Mouse (Mus musculus) midbrain, postnatal 0 days (tissue): ENCODE data around the gene Mvp. TPM values are rescaled to one million over a fixed set of nuclear protein-coding genes. Genes with fewer than 3 reads are reported as not detected.

Experiments
- ATAC-seq: fragments of 200-750 bp; cut with Nextera tagmentation; 2 replicates; pipeline ENCODE4 v1.8.0; 2017; ENCODE audit warnings: moderate number of reproducible peaks, mild to moderate bottlenecking, moderate TSS enrichment, moderate library complexity; ENCODE audit not compliant: low FRiP score
- DNase-seq: peaks from one replicate; pipeline ENCODE4 v3.0.0-alpha.2; 2015; ENCODE audit warnings: low spot score
- H3K27ac ChIP-seq: fragments of 300-500 bp; sonication (generic); 2 replicates; pipeline ENCODE4 v1.5.1; 2014; ENCODE audit warnings: low read depth, mild to moderate bottlenecking, low read length, mixed read lengths
- H3K27me3 ChIP-seq: fragments of 300-500 bp; sonication (generic); 2 replicates; pipeline ENCODE4 v1.6.1; 2014; ENCODE audit warnings: low read length, control low read depth, mixed read lengths; ENCODE audit not compliant: insufficient read depth
- H3K36me3 ChIP-seq: fragments of 300-500 bp; sonication (generic); 2 replicates; pipeline ENCODE4 v1.6.1; 2014; ENCODE audit warnings: low read length, control low read depth, mixed read lengths; ENCODE audit not compliant: insufficient read depth
- H3K4me1 ChIP-seq: fragments of 300-500 bp; sonication (generic); 2 replicates; pipeline ENCODE4 v1.6.1; 2014; ENCODE audit warnings: mild to moderate bottlenecking, control low read depth, antibody characterized with exemption, low read length, mixed read lengths; ENCODE audit not compliant: insufficient read depth
- H3K4me2 ChIP-seq: fragments of 300-500 bp; sonication (generic); 2 replicates; pipeline ENCODE4 v1.6.1; 2014; ENCODE audit warnings: low read depth, mild to moderate bottlenecking, low read length, mixed read lengths; ENCODE audit not compliant: poor library complexity, severe bottlenecking
- H3K4me3 ChIP-seq: fragments of 300-500 bp; sonication (generic); 2 replicates; pipeline ENCODE4 v1.5.1; 2014; ENCODE audit warnings: low read depth, mild to moderate bottlenecking, low read length, moderate library complexity
- H3K9ac ChIP-seq: fragments of 300-500 bp; sonication (generic); replicated peaks from 2 replicates; pipeline ENCODE4 v1.6.1; 2014; ENCODE audit warnings: mild to moderate bottlenecking, low read length, moderate library complexity, mixed read lengths; ENCODE audit not compliant: poor library complexity, severe bottlenecking
- H3K9me3 ChIP-seq: fragments of 300-500 bp; sonication (generic); 2 replicates; pipeline ENCODE4 v1.6.1; 2016; ENCODE audit warnings: low read length, control low read depth
- CTCF ChIP-seq: IDR thresholded peaks from 2 replicates; pipeline ENCODE4 v1.5.1; 2016; ENCODE audit warnings: antibody characterized with exemption, mild to moderate bottlenecking
- WGBS: fragments of 180-500 bp; shearing (Covaris S2); extraction: QIAGEN DNeasy Blood & Tissue Kit; methylation state at CpG from one replicate; pipeline ENCODE4 v1.1.7; 2014; 5-methylcytosine and 5-hydroxymethylcytosine counted together
- polyA plus RNA-seq: library from polyadenylated mRNA; unstranded; fragments of >200 nt; fragmentation: Nextera tagmentation; extraction: Ambion mirVana; gene quantifications from 2 replicates; pipeline ENCODE4 v1.2.1, GENCODE M21; 2015
- total RNA-seq: library from RNA; depleted of rRNA; stranded (reverse); fragments of >200 nt; gene quantifications from 2 replicates; pipeline ENCODE4 v1.2.3, GENCODE M21; 2014

The Mvp gene
- total and polyA plus RNA-seq, 2 experiments from 2014 or later = 4.2 to 4.4 TPM

GRCm38 (mm10) chr7:127013385-127013784 is 1.0 kb downstream of the Mvp start:
- TF ChIP-seq CTCF = no peak
- WGBS = 95% methylated on average over 6 of the region's 6 CpGs

GRCm38 (mm10) chr7:127012845-127013244 is 1.6 kb downstream of the Mvp start:
- H3K4me3 ChIP-seq = no peak overlapping the region
- TF ChIP-seq CTCF = no peak
- peaks cover 12% of the 10 kb centered on the region; the same call in 1 of the 2 replicates for H3K36me3 ChIP-seq
- H3K27ac ChIP-seq = no peak overlapping the region
- ATAC-seq = no peak
- H3K4me1 ChIP-seq = peaks cover 10% of the 10 kb centered on the region; the same call in 1 of the 2 replicates
- DNase-seq = no peak
- H3K27me3 ChIP-seq = no peaks in the 10 kb centered on the region
- H3K9ac ChIP-seq = no peak overlapping the region
- H3K9me3 ChIP-seq = no peaks in the 10 kb centered on the region
- WGBS = 96% methylated on average over 10 of the region's 10 CpGs
- H3K4me2 ChIP-seq = no peak overlapping the region

More at GRCm38 (mm10) chr7:127013385-127013784, 1.0 kb downstream of the Mvp start:
- Histone ChIP-seq H3K9ac (no peak overlapping the region), H3K4me1 (peaks cover 14% of the 10 kb centered on the region), H3K4me3 (no peak overlapping the region), H3K27me3 (no peaks in the 10 kb centered on the region), H3K27ac (no peak overlapping the region), H3K9me3 (no peaks in the 10 kb centered on the region), H3K36me3 (peaks cover 12% of the 10 kb centered on the region; the same call in 1 of the 2 replicates), H3K4me2 (no peak overlapping the region)
- ATAC-seq = no peak
- no peak for DNase-seq

DNA sequence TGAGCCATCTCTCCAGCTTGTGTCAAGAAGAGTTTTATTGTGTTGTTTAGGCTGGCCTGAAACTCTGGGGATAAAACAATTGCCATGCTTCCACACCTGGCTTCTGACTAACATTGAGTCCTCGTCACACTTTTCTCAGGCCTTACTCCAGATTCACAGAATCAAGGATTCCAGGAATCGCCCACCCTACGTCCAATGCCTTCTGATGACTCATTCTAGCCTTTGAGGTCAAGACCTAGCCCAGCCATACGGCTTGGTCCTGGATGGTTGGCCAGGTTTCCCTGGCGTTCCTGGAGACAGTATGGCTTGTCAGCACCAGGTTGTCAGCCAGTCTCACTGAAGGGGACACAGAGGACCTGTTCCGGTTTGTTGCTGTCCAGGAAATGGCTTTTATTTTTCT is 2.0 kb downstream of the Mvp start:
- Histone ChIP-seq H3K27ac (no peak overlapping the region), H3K27me3 (no peaks in the 10 kb centered on the region), H3K9ac (no peak overlapping the region), H3K9me3 (no peaks in the 10 kb centered on the region), H3K36me3 (peaks cover 12% of the 10 kb centered on the region; the same call in 1 of the 2 replicates), H3K4me2 (no peak overlapping the region), H3K4me1 (peaks cover 8% of the 10 kb centered on the region; the same call in 1 of the 2 replicates), H3K4me3 (no peak overlapping the region)
- no peak for TF ChIP-seq CTCF
- ATAC-seq = no peak
- WGBS = 89% methylated on average over 6 of the region's 6 CpGs
- no peak for DNase-seq

DNA sequence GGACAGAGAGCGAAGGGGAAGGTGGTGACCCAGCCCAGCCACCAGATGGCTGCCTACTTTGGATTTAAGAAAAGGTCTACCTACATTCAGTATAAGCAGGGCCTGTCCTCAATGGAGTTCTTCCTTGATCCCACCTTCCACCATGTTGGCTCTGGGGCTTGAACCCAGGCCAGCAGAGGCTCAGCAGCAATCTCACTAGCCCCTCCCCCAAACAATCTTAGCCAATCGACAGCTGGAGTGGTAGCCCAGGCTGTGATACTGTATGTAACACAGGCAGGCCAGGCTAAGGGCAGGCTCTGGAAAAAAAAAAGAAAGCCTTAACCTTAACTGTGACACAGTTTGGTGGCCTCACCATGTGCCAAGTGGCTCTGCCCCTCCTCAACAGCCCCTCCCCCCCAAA is 2.7 kb downstream of the Mvp start:
- WGBS = 63% methylated on average over 2 of the region's 2 CpGs
- H3K9ac ChIP-seq = no peak overlapping the region

DNA sequence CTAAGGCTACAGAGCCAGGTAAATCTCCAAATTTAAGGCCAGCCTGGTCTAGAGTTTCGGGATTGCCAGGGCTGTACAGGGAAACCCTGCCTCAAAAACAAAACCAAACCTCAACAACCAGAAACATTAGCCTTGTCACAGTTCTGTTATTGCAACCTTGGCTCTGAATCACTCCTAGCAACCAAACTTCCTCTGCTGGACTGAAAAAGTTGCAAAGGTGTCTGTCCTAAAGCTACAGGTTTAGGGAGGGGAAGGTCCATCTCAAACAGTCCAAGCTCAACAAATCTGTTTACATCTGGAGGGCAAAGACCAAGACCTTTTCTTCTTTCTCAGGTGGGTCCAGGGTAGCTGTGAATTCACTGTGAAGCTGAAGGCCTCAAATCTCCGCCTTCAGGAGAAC is 3.4 kb downstream of the Mvp start:
- Histone ChIP-seq H3K27ac (no peak overlapping the region), H3K4me3 (no peak overlapping the region), H3K9me3 (no peaks in the 10 kb centered on the region), H3K27me3 (no peaks in the 10 kb centered on the region), H3K36me3 (peaks cover 12% of the 10 kb centered on the region; the same call in 1 of the 2 replicates), H3K9ac (no peak overlapping the region), H3K4me2 (no peak overlapping the region), H3K4me1 (peaks cover 8% of the 10 kb centered on the region; the same call in 1 of the 2 replicates)
- no peak for TF ChIP-seq CTCF
- WGBS = 100% methylated on average over 2 of the region's 2 CpGs
- ATAC-seq (no peak), DNase-seq (no peak)

More for the DNA sequence above, 2.7 kb downstream of the Mvp start:
- no peak for TF ChIP-seq CTCF
- no peak overlapping the region for H3K4me2 ChIP-seq
- H3K4me3 ChIP-seq = no peak overlapping the region
- ATAC-seq (no peak), DNase-seq (no peak)
- H3K27ac ChIP-seq = no peak overlapping the region
- peaks cover 12% of the 10 kb centered on the region; the same call in 1 of the 2 replicates for H3K36me3 ChIP-seq
- no peaks in the 10 kb centered on the region for H3K27me3 ChIP-seq
- H3K4me1 ChIP-seq = peaks cover 8% of the 10 kb centered on the region; the same call in 1 of the 2 replicates
- H3K9me3 ChIP-seq = no peaks in the 10 kb centered on the region

DNA sequence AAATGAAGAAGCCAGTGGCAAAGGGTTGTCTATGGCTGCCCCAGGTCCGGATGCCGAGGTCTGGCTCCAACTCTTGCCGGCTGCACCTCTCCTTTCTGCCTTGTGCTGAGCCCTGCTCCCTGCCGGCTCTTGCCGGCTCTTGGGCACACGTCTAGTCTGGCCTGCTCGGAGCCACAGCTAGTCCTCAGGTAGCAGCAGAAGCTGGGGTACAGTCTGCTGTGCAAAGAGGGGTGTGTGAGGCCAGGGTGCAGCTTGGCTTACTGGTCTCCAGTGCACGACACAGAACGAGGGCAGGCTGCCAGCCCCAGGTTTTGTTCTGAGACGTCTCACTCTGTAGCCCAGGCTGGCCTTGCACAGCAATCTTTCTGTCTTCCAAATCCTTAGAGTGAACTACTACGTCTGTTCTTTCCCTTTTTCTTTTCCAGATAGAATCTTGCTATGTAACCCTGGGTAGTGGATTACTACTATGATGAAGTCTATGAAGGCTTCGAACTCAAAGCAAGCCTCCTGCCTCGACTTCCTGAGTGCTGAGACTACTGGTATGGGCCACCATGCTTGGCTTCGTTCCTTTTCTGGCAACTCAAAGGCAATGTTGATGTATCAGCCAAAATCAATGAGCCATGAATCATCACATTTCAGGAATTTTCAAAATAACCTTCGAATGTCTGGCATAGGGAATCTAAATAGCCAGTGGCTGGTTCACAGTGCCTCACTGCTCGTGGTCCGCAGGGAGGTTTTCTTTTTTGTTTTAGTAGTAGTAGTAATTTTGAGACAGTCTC is 4.9 kb downstream of the Mvp start:
- Histone ChIP-seq H3K4me2 (no peak overlapping the region), H3K27me3 (no peaks in the 10 kb centered on the region), H3K27ac (no peak overlapping the region), H3K9ac (no peak overlapping the region), H3K36me3 (0 out of 2 replicates have a peak, but pooled peaks cover 6% of the 10 kb centered on the region), H3K4me3 (no peak overlapping the region), H3K9me3 (no peaks in the 10 kb centered on the region), H3K4me1 (no peaks in the 10 kb centered on the region)
- ATAC-seq (no peak), DNase-seq (no peak)
- 86% methylated on average over 17 of the region's 17 CpGs for WGBS
- no peak for TF ChIP-seq CTCF
